Mouse (Mus musculus): ENCODE measurements around the gene Proser3. TPM values are rescaled to one million over a fixed set of nuclear protein-coding genes. Genes with fewer than 3 reads are reported as not detected.

The Proser3 gene
- total RNA-seq (2021): 1 to 10 TPM; 5.5 to 7.3 TPM
- long read RNA-seq, experiment 1, partial matches to known transcripts: 1 of 13 reads
- long read RNA-seq, experiment 1, other reads (novel, unspliced or antisense): 11 of 13 reads
- long read RNA-seq, experiment 2, partial matches to known transcripts: 1 of 5 reads
- long read RNA-seq, experiment 2, other reads (novel, unspliced or antisense): 4 of 5 reads

- intact Hi-C loops (cut with DNase I): no loop called here
- peak within 1 kb of the TSS; percentile 98 for H3K27ac ChIP-seq
- H3K4me3 ChIP-seq: peak within 1 kb of the TSS; percentile 78
- peak; percentile 98 for DNase-seq
- TF ChIP-seq CTCF (IDR thresholded peaks at IDR 0.05): no peak
Measured at GRCm38 (mm10) chr7:30552102-30553020, at the start of gene Proser3, which contains the start of gene Hspb6. Gene Proser3 (minus strand): TSS chr7:30552299. Gene Hspb6 (plus strand): TSS chr7:30552178.

- H3K27ac ChIP-seq: no peak overlapping the region
- DNase-seq: no peak
- intact Hi-C loops (cut with DNase I): no loop called here
- TF ChIP-seq CTCF (IDR thresholded peaks at IDR 0.05): no peak
- H3K4me3 ChIP-seq: no peak overlapping the region
Measured at GRCm38 (mm10) chr7:30600651-30601050, 48.6 kb upstream of the Proser3 start.

GRCm38 (mm10) chr7:30599933-30600353, 47.8 kb upstream of the Proser3 start:
- intact Hi-C loops (cut with DNase I): loop anchor here (10.0 kb wide), 1 partner anchor 375 kb away; the partner anchor contains the start of genes Fam187b and Lsr
- H3K4me3 ChIP-seq: no peak overlapping the region

GRCm38 (mm10) chr7:30598786-30599185, 46.7 kb upstream of the Proser3 start, which contains the start of gene Zbtb32:
Gene Zbtb32 (minus strand): TSS chr7:30598909.
- no peak within 1 kb of the TSS for H3K27ac ChIP-seq
- no peak for TF ChIP-seq CTCF (IDR thresholded peaks at IDR 0.05)
- no peak for DNase-seq
- intact Hi-C loops (cut with DNase I): loop anchor here (10.0 kb wide), 1 partner anchor 376 kb away; the partner anchor contains the start of genes Fam187b and Lsr
- H3K4me3 ChIP-seq: no peak within 1 kb of the TSS

More at GRCm38 (mm10) chr7:30599933-30600353, 47.8 kb upstream of the Proser3 start:
- TF ChIP-seq CTCF (IDR thresholded peaks at IDR 0.05): no peak
- no peak overlapping the region for H3K27ac ChIP-seq
- peak; percentile 91 for DNase-seq

- intact Hi-C loops (cut with DNase I): loop anchor here (10.0 kb wide), 1 partner anchor 378 kb away; the partner anchor contains the start of genes Fam187b and Lsr
Measured at GRCm38 (mm10) chr7:30596811-30597210, 44.7 kb upstream of the Proser3 start.

GRCm38 (mm10) chr7:30596093-30596492, 44.0 kb upstream of the Proser3 start:
- intact Hi-C loops (cut with DNase I): loop anchor here (10.0 kb wide), 1 partner anchor 379 kb away; the partner anchor contains the start of genes Fam187b and Lsr
- DNase-seq: no peak

More at GRCm38 (mm10) chr7:30596811-30597210, 44.7 kb upstream of the Proser3 start:
- no peak overlapping the region for H3K27ac ChIP-seq
- H3K4me3 ChIP-seq: no peak overlapping the region
- TF ChIP-seq CTCF (IDR thresholded peaks at IDR 0.05): no peak
- no peak for DNase-seq

GRCm38 (mm10) chr7:30594510-30595024, 42.5 kb upstream of the Proser3 start:
- Histone ChIP-seq H3K4me3 (no peak overlapping the region), H3K27ac (no peak overlapping the region)
- no peak for TF ChIP-seq CTCF (IDR thresholded peaks at IDR 0.05)
- intact Hi-C loops (cut with DNase I): loop anchor here (10.0 kb wide), 1 partner anchor 380 kb away; the partner anchor contains the start of genes Fam187b and Lsr
- no peak for DNase-seq

More at GRCm38 (mm10) chr7:30596093-30596492, 44.0 kb upstream of the Proser3 start:
- Histone ChIP-seq H3K27ac (no peak overlapping the region), H3K4me3 (no peak overlapping the region)
- TF ChIP-seq CTCF (IDR thresholded peaks at IDR 0.05): no peak

- DNase-seq: no peak
- Histone ChIP-seq H3K4me3 (no peak overlapping the region), H3K27ac (no peak overlapping the region)
- no peak for TF ChIP-seq CTCF (IDR thresholded peaks at IDR 0.05)
- intact Hi-C loops (cut with DNase I): loop anchor here (10.0 kb wide), 1 partner anchor 381 kb away; the partner anchor contains the start of genes Fam187b and Lsr
Measured at GRCm38 (mm10) chr7:30593579-30594509, 41.7 kb upstream of the Proser3 start.

- H3K4me3 ChIP-seq: no peak overlapping the region
- H3K27ac ChIP-seq: no peak overlapping the region
- intact Hi-C loops (cut with DNase I): loop anchor here (10.0 kb wide), 1 partner anchor 382 kb away; the partner anchor contains the start of genes Fam187b and Lsr
- no peak for TF ChIP-seq CTCF (IDR thresholded peaks at IDR 0.05)
- no peak for DNase-seq
Measured at GRCm38 (mm10) chr7:30592772-30593423, 40.8 kb upstream of the Proser3 start.

GRCm38 (mm10) chr7:30591605-30591951, 39.5 kb upstream of the Proser3 start:
- TF ChIP-seq CTCF (IDR thresholded peaks at IDR 0.05): no peak
- no peak overlapping the region for H3K4me3 ChIP-seq
- intact Hi-C loops (cut with DNase I): loop anchor here (10.0 kb wide), 1 partner anchor 383 kb away; the partner anchor contains the start of genes Fam187b and Lsr
- no peak for DNase-seq
- no peak overlapping the region for H3K27ac ChIP-seq
